Mouse (Mus musculus) ovary, adult 18-20 months (tissue): ENCODE results near the gene Nanos3.
A peak's percentile ranks its signal among the peaks of the same experiment; 100 is the strongest.

Source experiments
- DNase-seq: peaks from one replicate; pipeline ENCODE4 v3.0.0; 2022; ENCODE audit warnings: low spot score, mixed read lengths

Gene Nanos3

DNA sequence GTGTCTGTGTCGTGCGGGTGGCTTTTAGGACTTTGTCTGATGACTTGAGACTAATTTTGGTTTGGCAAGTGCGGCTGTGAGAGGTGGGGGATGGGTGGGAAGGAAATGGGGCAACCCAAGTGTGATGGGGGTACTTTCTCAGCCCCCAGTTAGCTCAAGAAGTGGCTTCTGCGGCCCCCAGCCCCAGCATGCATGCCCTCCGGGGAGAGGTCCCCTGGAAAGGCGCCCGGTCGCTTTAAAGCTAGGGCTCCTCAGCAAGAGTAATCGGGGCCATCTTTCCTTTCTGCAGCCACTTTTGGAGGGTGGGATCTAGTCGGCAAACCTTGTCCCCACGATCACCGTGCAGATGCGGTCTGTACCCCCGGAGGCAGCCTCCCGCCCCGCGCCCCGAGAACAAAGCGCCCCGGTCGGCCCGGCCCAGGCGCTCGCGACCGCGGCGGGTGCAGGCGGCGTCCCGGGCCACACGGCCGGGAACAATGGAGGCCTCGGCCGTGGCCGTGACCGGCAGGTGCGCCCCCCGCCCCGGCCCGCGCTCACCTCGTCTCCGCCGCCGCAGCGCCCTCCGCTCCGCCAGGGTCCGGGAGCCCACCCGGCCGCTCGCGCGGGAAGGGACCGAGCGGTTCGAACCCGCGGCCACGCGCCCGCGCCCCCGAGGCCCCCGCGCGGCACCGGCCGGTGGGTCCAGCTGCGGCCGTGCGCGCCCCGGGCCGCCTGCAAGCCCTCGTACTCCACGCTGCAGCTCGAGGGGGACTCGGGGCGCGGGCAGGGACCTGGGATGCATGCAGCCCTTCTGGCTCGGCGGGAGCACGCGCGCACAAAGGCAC is 1.5 kb downstream of the Nanos3 start:
- no peak for DNase-seq

- no peak for DNase-seq
Observed at GRCm38 (mm10) chr8:84182833-84183232, 2.2 kb downstream of the Nanos3 start.

DNA sequence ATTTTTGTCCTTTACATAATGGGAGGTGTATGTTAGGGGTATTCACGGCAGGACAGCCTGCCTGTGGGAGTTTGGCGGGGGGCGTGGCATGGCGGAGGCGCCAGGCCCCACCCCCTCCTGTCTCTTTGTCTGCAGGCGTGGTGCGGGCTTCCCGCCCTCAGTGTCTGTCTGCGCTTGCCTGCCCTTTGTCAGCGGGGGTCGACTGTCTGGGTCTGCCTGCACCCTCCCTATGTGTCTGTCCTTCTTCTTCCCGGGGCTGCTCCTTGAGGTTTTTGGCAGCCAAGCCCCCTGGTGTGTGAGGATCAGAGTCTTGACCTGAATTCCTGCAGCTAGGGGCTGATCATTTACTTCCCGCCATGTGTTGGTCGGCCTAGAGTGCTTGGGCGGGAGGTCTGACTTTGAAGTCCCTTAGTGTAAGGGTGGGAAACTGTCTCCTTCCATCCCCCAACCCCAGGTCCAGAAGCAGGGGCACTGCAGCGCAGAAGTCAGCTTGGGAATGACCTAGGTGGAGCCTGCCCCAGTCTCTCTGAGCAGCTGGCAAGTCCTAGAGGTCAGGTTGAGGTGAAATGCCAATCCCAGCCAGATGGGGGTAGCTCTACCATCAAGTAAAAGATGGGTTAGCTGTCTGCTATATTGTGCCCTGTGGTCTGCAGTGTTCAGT is 4.4 kb downstream of the Nanos3 start:
- DNase-seq: peak; percentile 32

- DNase-seq: no peak
Observed at GRCm38 (mm10) chr8:84179946-84180345, 5.1 kb downstream of the Nanos3 start.

GRCm38 (mm10) chr8:84178592-84178991 is 6.4 kb downstream of the Nanos3 start:
- no peak for DNase-seq

- DNase-seq: no peak
Observed at GRCm38 (mm10) chr8:84177405-84177804, 7.6 kb downstream of the Nanos3 start.

- no peak for DNase-seq
Observed at GRCm38 (mm10) chr8:84176560-84176959, 8.5 kb downstream of the Nanos3 start.

- no peak for DNase-seq
Observed at GRCm38 (mm10) chr8:84173861-84174260, 11.2 kb downstream of the Nanos3 start.

DNA sequence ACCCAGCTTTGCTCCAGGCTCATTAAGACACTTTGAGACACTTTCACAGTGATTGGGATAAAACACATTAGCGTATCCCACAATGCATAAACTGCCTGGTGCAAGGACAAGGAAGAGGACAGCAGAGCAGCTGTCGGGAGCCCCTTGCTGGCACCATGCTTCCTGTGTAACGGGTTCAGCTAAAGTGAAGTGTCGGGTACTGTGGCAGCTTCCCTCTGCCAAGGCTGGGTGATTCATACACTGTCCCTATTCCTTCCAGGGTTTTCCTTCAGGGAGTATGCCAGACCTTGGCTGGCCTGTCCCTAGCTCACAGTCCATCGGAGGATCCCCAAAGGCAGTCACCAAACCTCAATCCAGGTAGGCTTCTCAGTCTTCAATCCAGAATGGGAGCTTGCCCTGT is 14.9 kb downstream of the Nanos3 start:
- no peak for DNase-seq

DNA sequence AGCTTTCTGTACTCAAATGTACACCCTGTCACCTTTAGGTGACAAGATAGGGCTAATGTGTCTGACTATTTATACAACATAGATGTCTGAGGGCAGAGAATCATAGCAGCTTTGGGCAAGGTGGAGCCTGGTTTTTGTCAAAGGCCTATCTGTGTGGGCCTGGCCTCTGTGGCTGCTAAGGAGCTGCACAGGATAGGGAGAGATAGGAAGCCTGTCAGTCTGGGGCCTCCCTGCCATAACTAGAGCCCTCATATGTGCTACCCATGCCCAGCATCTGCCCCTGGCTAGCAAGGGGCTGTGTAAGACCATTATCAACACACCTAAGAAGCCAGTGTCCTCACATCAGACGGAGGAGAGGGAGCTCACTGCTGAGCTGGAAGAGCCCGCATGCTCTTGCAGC is 17.3 kb downstream of the Nanos3 start:
- DNase-seq: no peak

DNA sequence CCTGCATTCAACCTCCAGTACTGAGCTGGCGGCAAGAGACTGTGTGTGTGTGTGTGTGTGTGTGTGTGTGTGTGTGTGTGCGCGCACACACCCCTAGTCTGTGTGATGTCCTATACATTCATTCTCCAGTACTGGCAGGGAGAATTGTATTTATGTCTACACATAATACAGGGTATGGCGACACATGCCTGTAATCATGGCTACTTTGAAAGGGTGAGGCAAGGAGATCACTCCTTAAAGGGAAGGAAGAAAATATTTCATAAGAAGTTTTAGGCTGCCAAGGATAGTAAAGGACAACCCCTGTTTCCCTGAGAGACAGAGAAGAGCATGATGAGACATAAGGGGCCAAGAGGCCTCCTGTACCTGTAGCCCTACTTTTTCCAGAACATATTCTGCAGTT is 27.4 kb downstream of the Nanos3 start:
- DNase-seq: no peak

- DNase-seq: no peak
Observed at GRCm38 (mm10) chr8:84149181-84149580, 35.8 kb downstream of the Nanos3 start.

DNA sequence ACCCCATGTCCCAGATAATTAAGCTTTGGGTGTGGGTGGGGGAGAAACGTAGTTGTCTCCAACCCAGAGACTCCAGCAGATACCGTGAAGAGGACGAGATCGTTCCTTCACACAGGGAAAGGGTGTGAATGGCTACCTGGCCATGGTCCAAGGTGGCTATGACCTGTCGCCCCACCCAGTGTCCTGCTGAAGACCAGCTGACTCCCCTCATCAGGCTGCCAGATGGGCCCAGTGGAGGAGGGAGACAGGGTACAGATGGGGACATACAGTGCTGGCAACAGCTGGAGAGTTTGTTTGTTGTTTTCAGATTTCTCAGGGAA is 36.5 kb downstream of the Nanos3 start:
- DNase-seq: no peak

DNA sequence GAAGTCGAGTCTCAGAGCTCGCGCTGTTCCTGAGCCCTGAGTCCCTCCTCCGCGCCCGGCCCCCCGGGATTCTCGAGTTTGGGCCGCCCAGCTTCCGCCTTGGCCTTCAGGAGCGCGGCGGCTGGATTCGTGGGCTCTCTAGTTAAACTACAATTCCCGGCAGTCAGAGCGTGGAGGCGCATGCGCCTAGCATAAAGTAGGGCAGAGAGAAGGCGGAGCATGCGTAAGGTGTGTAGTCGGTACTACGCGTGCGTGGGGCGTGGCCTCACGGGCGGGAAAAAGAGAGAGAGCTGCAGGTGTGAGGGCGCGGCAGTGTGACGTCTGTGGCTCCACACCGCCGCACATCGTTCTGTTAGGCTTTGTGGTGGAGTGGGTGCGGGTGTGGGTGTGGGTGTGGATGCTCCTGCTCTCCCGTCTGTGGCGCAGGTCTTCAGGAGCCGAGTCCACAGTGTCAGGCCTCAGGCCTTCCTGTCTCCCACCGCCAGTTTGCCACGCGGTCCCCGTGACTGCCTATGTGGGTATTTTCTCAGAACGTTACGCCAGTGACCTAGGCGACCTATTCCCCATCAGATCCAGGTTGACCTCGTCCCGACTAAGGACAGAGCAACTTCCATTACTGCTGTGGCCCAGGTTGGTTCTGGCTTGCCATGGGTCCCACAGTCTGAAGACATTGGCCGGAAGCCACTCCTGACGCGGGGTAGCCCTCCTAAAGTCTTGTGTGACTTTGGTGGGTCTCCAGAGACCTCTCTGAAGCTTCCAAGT is 37.1 kb downstream of the Nanos3 start, which contains the start of the genes Cc2d1a and 4930432K21Rik:
Cc2d1a (minus strand) TSS at position 168 of the 762 bp plus-strand sequence.
4930432K21Rik (plus strand) TSS at position 257 of the 762 bp plus-strand sequence.
- DNase-seq: peak; percentile 94

GRCm38 (mm10) chr8:84147324-84147766 is 37.7 kb downstream of the Nanos3 start:
- no peak for DNase-seq

DNA sequence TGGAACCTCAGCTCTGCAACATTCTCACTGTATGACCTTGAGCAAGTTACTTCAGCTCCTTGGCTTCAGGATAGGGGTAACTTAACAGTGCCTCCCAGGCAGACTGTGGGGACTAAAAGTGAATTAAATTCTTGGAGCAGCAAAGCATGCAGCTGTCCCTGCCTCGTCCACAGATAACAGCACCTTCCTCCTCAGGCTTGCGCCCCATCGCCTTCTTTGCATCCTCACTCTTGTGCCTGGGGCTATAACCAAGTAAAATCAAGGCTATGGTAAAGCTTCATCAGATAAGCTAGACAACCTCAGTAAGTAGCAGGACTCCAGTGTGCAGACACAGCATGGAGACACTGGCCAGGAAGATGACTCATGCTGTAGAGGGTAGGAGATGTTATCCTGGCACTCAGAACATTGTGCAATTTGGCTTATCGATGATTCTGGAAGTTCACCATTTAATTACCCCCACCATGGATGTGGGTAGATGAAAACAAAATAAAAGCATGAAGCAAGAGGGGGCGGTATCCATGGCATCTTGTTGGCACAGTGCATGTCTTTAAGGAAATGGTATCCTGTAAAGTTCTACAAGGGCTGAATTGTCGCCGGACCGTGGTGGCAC is 40.3 kb downstream of the Nanos3 start:
- peak; percentile 36 for DNase-seq

DNA sequence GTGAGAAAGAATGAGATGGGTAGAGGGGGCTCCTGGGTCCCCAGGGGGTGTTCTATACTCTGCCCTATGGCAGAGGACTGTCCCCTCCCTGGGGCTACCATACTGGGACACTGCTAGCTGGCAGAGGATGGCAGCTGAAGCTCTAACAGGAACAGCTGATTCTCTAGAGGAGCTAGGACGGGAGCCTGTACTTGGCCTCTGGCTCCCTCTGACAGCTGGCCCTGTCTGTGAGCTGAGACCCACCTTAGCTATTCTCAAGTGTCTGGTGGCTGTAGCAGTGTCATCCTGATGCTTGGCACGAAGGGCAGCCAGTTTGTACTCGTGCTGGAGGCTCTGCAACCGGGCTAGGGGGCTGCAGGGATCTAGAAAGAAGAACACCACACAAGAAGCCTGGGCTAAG is 44.2 kb downstream of the Nanos3 start:
- DNase-seq: no peak

DNA sequence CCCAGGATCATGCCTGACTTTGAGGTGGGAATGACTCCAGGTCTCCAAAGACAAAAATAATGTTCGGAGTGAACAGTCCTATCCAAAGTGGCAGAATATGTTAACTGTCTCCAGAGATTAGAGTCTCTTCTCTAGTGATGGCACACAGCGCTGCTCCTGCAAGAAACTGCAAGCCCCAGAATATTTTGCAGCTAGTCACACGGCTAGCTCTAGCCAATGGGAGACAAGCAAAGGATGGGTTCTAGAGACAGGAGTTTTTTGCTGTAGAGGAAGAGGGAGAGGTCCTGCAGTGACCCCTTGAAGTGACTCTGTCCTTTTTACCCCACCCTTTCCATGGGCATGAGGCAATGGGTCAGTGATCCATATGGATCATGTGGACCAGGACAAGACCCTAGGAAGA is 47.2 kb downstream of the Nanos3 start:
- no peak for DNase-seq

GRCm38 (mm10) chr8:84132225-84132624 is 52.8 kb downstream of the Nanos3 start:
- DNase-seq: no peak

DNA sequence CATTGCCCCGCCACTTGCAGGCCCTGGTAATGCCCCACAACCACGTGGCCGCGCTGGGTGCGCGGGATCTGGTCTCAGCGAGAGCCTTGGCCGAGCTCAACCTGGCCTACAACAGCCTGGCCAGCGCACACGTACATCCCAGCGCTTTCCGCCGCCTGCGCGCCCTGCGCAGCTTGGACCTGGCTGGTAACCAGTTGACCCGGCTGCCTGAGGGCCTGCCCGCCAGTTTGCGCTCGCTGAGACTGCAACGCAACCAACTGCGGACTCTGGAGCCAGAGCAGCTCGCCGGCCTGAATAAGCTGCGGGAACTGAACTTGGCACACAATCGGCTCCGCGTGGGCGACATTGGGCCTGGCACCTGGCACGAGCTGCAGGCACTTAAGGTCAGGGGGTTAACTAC is 54.2 kb downstream of the Nanos3 start:
- DNase-seq: no peak

DNA sequence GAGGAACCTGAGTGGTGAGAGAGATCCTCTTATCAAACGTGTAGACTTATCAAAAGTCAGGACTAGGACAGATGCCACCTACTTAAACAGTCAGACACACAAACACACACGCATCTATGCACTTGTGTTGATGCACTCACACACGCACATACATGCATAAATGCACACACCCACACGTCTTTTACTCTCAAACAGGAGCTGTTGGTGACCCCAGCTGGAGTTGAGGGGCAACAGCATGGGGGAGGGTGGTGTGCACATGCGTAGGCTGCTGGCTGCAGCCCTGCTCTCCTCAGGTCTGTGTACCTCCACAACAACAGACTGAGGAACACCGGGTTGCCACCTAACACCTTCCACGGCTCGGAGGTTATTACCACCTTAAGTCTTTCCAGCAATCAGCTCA is 56.7 kb downstream of the Nanos3 start:
- DNase-seq: no peak

GRCm38 (mm10) chr8:84127202-84127901 is 57.7 kb downstream of the Nanos3 start:
- DNase-seq: no peak
